Mouse (Mus musculus) cerebellum, postnatal 4 days (tissue): ENCODE data around the gene Suclg1.
A peak's percentile ranks its signal among the peaks of the same experiment; 100 is the strongest.

ENCODE experiments used
- DNase-seq, 2 experiments: peaks; one replicate each; pipeline ENCODE4 v3.0.0; 2022; ENCODE audit warnings: low spot score in 2 of 2, mixed read lengths in 1 of 2

Suclg1 gene

DNA sequence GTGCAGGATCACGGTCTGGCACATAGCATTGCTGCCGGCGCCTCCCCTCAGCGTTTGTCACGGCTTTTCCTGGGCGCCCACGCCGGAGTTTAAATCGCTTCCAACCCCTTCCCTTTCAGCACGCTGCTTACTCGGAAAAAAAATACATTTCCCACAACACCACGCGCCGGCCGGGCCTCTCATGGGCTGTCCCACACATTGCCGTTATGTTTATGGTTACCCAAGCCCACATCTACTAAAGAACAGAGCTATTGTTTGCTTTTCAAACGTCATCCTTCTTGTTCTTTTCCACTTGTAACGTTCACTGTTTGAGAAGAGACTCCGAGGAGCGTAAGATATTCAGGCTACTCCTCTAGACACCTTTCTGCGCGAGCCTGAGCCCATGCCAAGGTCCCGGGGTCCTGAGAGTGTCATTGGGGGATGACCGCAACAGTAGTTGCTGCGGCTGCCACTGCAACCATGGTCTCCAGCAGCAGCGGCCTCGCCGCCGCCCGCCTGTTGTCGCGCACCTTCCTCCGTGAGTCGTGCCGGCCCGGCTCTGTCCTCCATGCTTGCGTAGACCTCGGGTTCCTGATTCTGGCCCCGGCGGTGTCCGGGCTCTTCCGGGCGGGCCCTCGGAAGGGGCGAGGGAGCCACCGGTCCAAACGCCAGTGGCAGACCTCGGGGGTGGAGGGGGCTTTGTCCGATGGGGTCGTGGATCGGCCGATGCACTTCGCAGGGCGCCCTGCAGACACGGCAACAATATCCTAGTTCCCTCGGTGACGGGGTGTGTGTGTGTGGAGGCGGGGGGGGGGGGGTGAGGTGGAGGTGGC, at the start of gene Suclg1:
Gene Suclg1, plus strand, starts transcription at position 146 of the 812 bp plus-strand sequence.
- DNase-seq: peak; percentile 62 to 83

DNA sequence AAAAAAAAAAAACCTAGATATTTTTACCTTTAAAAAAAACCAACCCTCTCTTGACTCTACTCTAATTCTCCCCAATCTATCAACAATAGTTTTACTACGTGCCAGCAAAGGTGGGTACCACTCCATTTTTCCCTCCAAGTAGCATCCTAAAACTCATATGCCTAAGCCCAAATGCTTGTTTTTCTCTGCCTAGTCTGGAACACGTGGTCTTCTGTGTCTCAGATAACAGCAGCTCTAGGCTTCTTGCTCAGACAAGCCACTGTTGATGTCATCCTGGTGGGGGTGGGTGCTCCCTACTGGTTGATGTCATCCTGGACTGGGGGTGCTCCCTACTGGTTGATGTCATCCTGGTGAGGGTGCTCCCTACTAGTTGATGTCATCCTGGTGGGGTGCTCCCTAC, 44.5 kb upstream of the Suclg1 start:
- DNase-seq: no peak

DNA sequence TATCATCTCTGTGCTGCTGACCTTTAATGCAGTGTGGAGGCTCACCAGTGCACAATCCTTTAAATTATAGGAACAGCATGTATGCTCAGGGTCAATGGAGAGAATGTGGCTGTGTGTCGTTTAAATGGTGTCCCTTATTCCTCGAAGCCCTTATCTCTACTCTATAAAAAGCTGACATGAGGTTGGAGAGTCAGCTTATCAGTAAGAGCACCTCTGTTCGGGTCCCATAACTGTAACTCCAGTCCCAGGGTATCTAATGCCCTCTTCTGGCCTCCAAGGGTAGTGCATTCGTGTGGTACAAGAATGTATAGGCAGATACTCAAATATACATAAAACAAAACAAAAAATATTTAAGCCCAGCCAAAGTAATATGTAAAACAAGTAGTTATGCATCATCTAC, 43.2 kb upstream of the Suclg1 start:
- no peak for DNase-seq

DNA sequence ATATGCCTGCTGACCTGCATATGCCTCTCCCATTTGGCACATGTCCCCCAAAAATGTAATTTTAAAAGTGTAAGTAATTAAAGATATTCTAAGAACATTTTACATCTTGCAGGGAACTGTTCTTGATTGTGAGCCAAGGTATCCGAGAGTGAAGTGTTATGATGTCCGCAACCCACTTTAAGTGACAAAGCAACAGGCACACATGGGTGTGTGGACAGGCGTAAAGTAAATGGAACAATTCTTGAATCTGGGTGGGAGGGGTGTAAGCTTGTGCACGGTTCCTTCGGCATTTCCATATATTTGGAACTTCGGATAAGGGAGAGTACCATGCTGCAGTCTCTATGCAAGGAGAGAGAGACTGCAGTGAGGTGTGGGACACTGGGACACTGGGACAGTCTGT, 38.6 kb upstream of the Suclg1 start:
- DNase-seq: no peak

DNA sequence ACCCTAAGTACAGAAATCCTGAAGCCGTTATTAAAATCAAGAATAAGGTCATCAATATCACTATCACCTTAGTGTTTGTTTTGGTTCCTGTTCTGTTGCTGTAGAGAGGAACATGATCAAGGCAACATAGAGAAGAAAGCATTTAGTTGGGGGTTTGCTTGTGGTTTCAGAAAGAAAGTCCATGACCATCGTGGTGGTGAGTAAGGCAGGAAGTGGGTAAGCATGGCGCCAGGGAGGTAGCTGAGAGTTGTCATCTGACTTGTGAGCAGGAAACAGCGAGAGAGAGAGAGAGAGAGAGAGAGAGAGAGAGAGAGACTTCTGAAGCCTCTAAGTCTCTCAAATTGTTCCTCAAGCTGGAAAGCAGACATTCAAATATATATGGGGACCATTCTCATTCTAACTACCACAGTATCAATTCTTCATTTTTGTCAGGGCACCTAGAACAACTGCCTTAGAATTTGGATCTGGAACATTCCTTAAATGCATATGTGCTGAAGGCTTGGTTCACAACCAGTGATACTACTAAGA, 37.7 kb upstream of the Suclg1 start:
- no peak for DNase-seq

DNA sequence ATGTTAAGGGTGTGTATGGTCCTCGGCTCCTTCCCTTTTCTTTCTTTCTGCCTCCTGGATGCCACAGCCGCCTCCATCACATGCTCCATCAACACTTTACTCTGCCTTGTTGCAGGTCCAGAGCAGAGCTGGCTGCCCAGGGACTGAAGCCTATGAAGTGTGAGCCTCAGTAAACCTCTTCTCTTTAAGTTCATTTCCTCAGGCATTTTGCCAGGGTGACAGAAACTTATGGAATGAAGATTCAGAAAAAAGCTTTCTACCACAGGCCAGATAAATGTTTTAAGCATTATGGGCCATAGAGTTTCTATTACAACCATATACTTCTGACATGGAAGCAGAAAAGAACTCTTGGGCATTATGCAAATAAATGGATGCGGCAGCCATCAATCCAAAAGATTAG, 37.1 kb upstream of the Suclg1 start:
- DNase-seq: no peak

DNA sequence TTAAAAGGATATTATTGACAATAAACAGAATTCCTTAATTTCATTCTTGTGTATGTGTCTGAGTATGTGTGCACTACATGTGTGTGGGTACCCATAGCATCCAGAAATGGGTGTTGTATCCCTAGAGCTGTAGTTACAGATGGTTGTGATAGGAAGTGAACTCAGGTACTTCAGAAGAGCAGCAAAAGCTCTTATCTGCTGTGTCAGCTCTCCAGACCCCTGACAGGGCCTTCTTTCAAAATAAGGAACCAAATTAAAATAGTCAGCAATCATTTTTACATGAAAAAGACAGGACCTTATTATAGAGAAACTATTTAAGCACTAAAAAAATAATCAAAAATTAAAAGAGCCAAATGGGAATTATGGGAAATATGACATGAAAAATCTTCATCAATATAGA, 36.6 kb upstream of the Suclg1 start:
- DNase-seq: no peak

DNA sequence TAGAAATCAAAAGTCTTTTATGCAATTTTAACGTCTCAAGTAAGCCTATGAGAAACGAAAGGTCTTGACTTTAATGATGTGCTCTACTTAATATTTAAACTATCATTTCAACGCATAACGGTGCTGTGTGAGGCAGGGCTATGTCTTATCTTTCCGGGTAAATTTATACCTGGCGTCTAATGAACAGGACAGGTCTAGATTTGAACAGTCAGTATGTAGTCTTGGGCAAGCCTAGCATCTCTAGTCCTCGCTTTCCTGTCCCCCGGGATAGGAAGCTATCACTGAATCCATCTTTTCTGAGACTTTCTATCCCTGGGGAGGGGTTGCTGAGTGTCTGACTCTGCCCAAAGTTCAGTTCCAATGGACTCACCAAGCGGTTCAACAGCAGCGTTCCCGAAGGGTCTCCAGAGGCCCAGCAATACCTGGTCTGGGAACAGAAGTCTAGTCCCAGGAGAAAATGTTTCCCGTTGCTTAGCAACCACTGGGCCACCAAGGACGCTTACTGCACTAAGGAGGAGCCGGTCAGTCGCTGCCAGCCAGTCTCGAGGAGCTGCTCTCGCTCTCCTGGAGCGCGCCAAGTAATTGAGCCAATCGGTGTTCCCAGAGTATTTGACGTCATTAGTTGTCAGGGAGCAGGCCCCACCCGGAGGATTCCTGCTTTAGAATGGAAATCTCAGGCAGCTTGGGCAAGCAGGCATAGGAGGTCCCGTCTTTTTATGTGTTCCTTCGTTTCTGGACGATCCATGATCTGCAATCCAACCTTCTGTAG, 26.8 kb upstream of the Suclg1 start, which contains the start of gene Dnah6:
Gene Dnah6, minus strand, starts transcription at position 463 of the 769 bp plus-strand sequence.
- peak; percentile 57 to 88 for DNase-seq

DNA sequence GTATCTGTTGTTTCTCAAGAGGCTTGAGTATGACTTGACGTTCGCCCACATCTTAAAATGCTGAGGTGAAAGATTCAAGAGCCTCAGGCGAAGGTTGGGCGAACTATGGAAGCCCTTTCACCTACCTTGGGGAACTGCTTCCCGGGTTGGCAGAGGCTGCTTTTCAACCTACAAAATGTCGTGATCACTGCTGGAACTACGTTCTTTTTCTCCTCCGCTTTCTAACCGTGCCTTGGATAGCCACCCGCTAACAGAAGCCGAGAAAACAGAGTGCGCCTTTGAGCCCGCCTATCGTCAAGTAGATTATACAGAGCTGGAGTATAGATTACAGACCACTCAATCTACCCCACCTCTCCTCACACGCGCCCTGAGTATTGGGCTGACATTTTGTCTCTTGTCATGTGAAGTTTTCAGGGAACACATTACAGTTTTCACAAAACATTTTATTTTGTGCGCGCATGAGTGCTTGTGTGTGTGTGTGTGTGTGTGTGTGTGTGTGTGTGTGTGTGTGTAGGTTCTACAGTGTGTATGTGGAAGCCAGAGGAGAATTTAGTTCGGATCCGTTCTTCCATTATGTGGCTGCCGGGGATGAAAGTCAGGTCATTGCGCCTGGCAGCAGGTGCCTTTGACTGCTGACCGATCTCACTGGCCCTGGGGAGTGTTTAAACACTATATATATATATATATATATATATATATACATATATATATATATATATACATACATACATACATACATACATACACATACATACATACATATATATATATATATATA, 26.0 kb upstream of the Suclg1 start:
- no peak for DNase-seq

DNA sequence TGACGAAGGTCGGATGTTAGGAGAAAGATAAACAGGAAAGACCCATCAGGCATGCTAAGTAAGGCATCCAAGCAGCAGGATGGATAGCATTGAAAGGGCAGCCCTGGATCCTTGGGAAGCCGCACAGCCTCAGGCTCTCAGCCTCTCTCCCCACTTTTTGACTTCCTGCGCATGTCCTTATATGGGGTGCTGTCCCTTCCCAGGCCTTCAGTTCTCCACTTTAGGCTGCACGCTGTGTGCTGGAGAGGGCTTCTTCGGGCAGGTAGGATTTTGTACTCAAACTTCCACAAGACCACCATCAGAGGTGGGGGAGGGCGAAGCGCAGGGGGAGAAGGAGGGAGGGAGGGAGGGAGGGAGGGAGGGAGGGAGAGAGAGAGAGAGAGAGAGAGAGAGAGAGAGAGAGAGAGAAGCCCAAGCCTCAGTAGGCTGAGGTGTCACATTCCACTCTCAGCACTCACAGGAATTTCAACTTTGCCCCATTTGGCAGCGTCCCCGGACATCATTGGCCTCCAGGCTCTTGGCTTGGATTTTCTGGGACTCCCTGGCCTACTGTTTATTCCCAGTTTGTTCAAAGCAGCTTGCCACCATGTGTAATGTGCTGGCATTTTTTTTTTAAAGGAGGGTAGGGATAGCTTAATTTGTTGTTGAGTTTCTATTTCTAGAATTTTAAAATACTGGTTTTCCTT, 25.2 kb upstream of the Suclg1 start:
- peak; percentile 36 to 63 for DNase-seq

DNA sequence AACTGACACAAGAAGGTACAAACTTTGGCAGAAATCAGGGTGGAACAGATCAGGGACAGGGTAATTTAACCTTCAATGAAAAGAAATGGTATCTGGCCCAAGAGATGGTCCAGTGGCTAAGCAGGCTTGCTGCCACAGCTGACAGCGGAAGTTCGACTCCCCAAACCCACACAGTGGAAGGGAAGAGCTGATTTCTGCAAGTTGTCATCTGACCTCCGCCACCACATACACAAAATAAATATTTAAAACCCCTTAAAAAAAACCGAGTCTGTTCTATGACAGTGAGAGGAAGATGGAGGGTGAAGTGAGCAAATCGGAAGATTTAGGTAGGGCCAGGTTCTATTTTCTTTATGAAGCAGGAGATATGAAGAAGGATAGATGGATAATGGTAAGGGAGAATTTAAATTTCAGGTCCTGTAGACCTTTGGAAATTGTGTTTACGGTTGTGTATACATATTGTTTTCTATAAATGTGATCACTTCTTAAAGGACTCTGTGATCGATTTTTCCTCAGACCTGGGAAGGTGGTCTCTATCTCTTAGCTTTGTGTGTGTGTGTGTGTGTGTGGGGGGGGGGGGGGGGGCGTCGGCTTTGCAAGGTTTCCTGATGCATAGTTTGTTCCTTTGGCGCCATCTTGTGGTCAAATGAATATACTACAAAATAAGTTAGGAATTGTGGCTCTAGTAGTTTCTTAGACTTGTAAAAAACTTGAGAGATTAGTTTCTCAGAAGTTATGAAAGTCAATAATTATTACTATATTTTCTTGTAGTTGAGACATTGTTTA, 20.6 kb upstream of the Suclg1 start:
- DNase-seq: no peak

DNA sequence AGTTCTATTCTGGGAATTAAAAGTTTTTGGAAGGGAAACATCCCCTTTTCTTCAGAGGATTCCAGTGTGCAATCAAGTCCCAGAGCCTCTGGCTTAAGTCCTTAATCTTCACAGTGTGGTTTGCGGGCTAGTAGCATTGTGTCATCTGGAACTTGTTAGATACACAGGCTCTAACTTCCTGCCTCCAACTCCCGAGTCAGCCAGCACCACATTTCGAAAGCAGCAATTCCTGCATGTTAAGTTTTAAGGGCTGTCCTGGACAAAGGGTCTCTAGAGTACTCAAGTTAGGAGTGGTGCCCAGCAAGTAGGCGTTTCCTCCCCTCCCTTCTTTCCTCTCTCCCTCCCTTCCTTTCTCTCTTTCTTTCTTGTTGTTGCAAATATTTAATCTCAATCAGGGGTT, 19.8 kb upstream of the Suclg1 start:
- DNase-seq: no peak

DNA sequence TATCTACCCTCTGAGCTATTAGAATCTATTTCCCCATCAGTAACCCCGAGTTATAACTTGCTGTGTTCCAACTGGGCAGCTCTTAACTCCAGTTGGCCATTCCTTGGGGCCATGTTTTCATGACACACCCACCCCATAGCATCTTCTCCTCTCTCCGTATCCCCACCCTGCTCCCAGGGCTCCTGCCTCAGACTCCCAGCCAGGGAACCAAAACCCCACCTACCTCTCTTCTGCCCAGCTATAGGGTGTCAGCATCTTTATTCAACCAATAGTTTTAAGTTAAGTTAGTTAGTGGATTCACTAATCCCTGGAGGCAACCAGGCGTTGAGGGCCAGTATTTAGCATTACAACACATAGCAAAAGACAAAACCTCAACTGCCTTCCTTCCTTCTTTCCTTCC, 19.3 kb upstream of the Suclg1 start:
- no peak for DNase-seq

DNA sequence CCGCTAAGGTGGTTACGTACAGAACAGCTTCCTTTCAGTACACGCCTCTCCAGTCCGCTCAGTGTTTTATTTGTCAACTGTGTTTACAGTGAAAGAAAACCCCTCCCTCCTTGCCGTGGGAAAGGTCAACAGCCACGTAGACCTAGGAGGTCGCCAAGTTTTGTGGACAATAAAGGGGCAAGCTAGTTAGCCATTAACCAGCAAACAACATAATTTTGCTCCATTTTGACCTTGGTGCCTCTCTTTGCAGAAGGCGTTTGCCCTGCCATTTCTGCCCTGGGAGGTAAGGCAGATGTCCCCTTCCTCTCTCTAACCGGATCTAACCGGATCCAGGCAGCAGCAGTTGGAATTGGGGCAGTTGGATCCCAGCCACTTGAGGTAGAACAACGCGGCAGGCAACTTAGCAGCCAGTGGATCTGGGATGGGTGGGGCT, 16.0 kb upstream of the Suclg1 start:
- no peak for DNase-seq

DNA sequence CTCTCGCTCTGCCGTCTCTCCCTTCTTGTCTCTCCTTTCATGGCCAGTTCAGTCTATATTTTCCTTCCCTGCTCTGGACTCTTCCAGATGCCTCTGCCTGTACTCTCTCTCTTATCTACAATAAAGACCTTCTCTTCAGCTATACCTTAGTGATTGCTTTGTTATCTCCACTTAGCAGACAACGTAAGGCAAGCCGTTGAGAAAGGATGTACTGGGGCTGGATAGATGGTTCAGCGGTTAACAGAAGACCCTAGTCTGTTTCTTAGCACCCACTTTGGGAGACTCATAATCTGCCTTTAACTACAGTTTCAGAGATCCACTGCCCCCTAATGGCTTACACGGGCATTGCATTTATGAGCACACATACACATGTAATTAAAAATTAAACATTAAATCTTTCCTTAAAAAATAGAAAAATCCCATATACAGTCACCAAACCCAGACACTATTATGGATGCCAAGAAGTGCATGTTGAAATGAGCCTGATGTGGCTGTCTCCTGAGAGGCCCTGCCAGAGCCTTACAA, 14.9 kb upstream of the Suclg1 start:
- no peak for DNase-seq

DNA sequence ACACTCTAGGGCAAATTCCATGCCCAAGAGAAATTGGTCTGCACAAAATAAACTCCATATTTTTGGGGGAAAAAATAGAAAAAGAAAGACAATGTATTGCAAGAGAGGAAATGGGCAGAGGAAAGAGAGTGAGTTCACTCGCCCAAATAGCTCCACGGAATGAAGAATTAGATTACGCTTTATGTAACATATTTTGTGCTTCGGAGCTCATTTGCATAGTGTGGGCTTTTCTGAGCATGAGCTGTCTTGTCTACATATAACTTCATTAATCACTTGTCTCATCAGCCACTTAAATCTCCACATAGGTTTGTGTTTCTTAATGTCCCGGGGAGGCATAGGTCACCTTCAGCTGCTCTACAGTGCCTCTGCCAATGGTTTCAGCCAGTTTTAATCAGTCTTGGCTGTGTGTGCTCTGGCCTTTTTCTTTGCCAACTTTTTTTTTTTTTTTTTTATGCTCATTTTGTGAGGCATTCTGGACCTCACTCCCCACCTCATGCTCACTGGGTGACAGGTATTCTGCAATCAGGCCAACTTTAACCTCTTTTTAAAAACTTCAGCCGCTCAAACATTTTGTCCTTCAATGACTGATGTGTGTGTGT, 13.8 kb upstream of the Suclg1 start:
- no peak for DNase-seq

DNA sequence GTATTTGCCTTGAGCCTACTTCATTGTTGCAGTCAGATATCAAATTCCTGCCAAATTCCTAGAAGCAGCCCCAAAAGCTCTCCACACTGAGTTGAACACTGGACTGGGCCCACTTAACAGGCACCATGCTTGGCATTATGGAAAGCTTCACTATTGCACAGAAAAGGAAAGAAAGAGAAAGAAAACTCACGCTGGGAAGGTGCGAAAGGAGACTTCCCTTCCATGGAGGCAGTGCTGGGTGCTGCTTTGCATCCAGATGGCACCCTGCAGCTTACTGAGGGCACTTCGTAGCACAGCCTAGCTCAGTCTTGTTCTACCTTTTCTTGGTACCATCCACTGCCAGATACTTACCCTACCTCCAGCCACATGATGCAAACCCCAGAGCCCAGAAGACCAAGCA, 12.5 kb upstream of the Suclg1 start:
- no peak for DNase-seq

DNA sequence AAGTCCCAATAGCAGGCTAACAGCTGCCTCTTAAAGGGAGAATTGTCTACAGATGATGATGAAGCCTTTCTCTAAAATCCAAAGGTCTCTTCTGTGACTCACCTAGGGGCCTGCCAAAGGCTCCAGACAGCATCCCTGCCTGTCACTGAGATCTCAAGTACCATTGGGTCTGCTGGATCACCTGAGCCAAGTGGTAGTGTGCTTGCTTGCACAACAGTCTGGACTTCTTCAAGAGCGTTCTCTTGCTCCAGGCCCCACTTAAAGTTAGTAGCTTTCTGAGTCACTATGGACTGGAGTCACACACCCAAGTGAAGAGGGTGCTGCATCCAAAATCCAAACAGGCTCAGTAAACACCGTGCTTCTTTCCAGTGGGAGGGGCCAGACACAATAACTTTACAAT, 1.4 kb upstream of the Suclg1 start:
- DNase-seq: no peak

DNA sequence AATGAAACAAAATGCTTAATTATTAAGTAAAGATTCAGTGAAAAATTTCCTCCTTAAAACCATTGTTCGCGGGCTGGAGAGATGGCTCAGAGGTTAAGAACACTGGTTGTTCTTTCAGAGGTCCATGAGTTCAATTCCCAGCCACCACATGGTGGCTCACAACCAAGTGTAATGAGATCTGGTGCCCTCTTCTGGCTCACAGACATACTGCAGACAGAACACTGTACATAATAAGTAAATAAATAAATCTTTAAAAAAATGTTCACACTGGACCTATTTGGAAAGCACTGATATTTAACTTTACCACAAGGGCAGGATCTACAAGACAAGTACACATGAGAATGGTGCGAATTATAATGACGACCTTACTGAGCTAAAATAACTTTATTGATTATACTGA, 730 bp upstream of the Suclg1 start:
- DNase-seq: peak in 1 of 2 experiments; percentile 39

DNA sequence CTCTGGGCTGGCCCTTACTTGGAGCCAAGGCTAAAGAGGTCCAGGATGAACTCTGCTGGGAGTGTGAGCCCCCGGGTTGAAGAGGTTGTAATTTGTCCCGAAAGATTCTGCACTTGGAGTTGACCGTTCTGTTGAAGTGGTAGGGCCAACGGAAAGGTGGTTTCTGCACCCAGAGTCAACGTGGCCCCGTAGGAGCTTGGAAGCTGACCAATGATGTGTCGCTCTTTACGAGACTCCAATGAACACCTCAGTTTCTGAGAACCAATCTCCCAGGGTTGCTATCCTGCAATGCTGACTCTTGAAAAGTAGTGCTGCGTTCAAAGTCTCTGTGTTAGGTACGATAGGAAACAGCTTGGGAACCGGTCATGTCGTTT, 854 bp downstream of the Suclg1 start:
- peak in 1 of 2 experiments; percentile 13 for DNase-seq
